Mouse (Mus musculus): ENCODE measurements around the gene Camsap1.

Camsap1 gene

DNA sequence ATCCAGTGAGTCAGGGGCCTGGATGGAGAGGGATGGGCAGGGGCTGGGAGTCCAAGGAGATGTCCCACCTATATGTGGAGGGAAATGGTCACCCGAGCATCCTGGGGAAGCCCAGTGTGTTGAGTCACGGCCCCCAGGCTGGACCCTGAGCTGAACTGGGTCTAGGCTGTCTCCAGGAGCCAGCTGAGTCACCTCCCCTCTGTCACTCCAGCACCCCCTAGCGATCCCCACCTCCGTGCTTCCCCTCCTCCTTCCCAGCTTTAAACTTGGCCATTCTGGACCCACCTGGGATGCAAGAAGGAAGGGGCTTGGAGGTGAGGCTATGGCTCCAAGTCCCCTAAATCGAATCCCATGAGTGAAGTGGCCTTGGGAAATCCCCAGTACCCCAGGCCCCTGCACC, 94.9 kb downstream of the Camsap1 start:
- no peak for DNase-seq (ENCODE audit: extremely low read depth, insufficient read length, low spot score)

DNA sequence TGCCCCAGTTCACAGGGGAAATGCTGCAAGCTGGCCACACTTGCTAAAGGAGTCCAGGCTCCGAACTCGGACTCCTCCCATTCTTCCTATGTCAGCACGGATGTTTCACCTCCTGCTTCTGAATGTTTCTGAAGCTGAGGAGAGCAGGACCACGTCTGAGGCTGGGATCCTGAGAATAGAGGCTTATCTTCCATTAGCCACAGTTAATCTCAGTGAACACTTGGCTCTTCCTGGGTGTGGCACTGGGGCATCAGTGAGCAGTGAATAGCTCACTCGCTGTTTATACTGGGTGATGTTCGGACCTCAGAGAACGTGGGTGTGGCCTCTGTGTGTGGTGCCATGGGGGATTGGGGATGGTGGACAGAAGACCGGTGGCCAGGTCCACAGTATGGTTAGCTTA, 95.9 kb downstream of the Camsap1 start:
- no peak for DNase-seq (ENCODE audit: extremely low read depth, insufficient read length, low spot score)

DNA sequence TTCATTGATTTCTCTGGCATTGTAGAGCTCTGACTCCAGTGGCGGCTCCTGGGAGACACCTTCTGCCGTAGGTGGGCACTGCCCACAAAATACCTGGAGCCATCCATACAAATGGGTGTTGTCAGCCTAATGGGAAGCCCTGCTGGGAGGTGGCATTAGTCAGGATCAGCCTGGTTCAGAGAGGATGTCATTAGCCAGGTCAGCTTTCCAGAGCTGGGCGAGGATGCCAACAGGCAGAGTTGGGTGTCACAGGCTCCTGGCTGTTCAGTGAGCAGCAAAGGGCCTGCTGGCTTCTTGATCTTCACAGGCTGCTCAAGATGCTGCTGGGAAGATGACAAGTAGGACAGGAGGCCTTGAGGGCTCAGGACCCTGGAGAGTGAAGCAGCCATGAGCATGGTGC, 98.3 kb downstream of the Camsap1 start:
- DNase-seq (ENCODE audit: extremely low read depth, insufficient read length, low spot score), result no peak

DNA sequence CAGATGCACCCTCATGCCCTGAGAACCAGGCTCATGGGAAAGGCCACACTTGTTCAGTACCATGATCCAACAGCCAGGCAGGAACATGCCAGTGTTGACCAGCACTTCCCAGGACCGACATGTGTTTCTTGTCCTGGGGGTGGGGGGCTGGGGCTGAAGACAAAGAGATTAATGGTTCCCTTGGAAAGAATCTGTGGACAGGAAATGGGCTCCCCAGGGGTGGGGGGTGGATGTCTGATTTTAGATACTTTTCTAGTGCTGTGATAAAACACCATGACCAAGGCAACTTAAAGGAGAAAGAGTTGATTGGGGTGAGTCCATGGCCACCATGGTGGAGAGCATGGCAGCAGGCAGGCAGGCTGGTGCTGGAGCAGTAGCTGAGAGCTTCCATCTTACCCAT, 100.8 kb downstream of the Camsap1 start:
- DNase-seq (ENCODE audit: extremely low read depth, insufficient read length, low spot score), result no peak

DNA sequence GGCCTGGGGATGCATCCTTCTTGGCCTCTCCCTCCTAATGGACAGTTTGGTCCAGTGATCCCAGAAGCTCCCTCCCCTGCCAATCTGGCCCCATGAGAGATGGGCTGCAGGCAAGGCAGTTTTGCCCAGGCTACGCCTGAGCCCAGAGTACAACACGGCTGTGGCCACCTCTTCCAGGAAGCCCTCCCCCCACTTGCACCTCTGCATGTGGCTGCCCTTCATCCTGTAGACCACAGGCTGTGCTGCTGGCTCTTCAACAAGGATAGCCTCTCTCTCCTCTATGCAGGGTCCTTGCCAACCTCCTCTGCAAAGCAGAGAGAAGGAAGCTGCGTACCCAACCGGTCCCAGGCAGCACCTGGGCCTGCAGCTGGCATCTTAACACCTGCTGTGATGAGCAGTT, 104.0 kb downstream of the Camsap1 start:
- no peak for DNase-seq (ENCODE audit: extremely low read depth, insufficient read length, low spot score)

DNA sequence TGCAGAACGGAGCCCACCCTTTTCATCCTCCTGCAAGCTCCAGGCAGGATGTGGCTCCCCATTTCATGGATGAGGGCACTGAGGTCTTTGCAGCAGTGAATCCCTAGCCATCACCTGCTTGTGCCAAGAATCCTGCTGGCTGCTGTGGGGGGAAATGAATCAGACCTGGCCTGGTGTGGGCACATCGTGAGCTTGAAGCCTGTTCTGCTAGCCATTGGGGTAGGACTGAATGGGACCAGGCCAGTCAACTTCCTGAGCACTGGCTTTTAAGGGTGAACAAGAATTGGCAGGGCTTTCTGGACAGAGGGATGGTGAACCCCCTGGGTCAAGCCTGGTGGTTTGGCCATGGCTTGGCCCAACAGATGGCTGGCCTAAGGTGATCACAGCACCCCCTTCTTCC, 104.6 kb downstream of the Camsap1 start:
- no peak for DNase-seq (ENCODE audit: extremely low read depth, insufficient read length, low spot score)

DNA sequence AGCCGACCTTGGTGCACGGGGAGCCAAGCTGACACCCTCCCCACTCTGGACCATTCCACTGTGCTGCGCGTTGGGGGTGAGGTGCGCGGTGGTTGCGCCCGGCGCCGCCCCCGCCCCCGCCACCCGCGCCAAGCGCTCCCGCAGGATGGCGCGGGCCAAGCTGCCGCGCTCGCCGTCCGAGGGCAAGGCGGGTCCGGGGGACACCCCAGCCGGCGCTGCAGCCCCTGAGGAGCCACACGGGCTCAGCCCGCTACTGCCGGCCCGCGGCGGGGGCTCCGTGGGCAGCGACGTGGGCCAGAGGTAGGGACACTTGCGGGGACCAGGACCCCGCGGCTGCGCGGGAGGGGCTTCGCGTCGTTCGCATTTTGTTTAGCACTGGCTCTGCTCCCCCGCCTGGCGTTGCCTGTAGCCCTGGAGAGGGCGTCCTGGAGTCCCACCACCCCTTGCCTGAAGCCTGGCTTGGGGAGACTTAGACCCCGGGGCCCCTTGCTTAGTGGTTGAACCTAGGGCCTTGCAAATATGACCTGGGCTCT, 105.3 kb downstream of the Camsap1 start:
- no peak for DNase-seq (ENCODE audit: extremely low read depth, insufficient read length, low spot score)

DNA sequence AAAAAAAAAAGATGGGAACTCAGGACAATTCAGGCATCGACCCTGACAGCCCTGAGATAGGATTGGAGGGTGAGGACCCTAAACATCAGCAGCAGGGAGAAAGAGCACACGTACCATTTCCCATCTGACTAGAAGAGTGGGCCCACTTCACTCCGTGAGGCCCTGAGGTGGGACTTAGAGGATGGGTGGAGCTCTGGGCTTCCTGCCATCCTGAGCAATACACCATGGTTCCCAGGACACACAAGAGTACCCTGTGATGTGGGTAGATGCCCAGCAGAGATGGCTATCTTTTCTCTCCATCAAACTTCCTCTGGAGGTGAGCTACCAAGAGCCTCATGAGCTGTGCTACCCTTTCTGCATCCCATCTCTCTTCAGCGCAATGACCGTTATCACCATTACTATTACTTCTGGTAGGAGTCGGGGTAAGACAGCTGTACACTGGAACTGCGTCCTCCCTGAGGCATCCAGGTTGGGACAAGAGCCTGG, 105.8 kb downstream of the Camsap1 start:
- DNase-seq (ENCODE audit: extremely low read depth, insufficient read length, low spot score), result no peak

Data from 3134 (cell line).